Mouse (Mus musculus) lung, postnatal 25 days (tissue): ENCODE results near the gene Apol7e.
A peak's percentile ranks its signal among the peaks of the same experiment; 100 is the strongest.
"Not testable (repeated sequence)": the region's sequence is repeated elsewhere in the genome, so short reads cannot be mapped to it uniquely, and the experiment has no call there.

Experiments
- DNase-seq: peaks from one replicate; pipeline ENCODE4 v3.0.0; 2022; ENCODE audit warnings: low spot score

The Apol7e gene

GRCm38 (mm10) chr15:77698656-77699055, at the start of gene Apol7e:
Apol7e (plus strand) TSS chr15:77698857.
- not testable (repeated sequence) for DNase-seq

- not testable (repeated sequence) for DNase-seq
Observed at GRCm38 (mm10) chr15:77651143-77651542, 47.5 kb upstream of the Apol7e start.

- DNase-seq: not testable (repeated sequence)
Observed at GRCm38 (mm10) chr15:77659773-77660172, 38.9 kb upstream of the Apol7e start.

GRCm38 (mm10) chr15:77661841-77662240, 36.8 kb upstream of the Apol7e start:
- not testable (repeated sequence) for DNase-seq

- DNase-seq: not testable (repeated sequence)
Observed at GRCm38 (mm10) chr15:77674081-77674480, 24.6 kb upstream of the Apol7e start.

- peak; percentile 26 for DNase-seq
Observed at GRCm38 (mm10) chr15:77683944-77684343, 14.7 kb upstream of the Apol7e start.

GRCm38 (mm10) chr15:77691532-77692311, 6.9 kb upstream of the Apol7e start:
- DNase-seq: not testable (repeated sequence)

GRCm38 (mm10) chr15:77694687-77695295, 3.9 kb upstream of the Apol7e start:
- not testable (repeated sequence) for DNase-seq

GRCm38 (mm10) chr15:77705306-77705705, 6.6 kb downstream of the Apol7e start:
- DNase-seq: not testable (repeated sequence)

GRCm38 (mm10) chr15:77708936-77709335, 10.3 kb downstream of the Apol7e start:
- not testable (repeated sequence) for DNase-seq

GRCm38 (mm10) chr15:77718240-77718639, 19.6 kb downstream of the Apol7e start:
- DNase-seq: not testable (repeated sequence)

GRCm38 (mm10) chr15:77721509-77721908, 22.9 kb downstream of the Apol7e start:
- not testable (repeated sequence) for DNase-seq

GRCm38 (mm10) chr15:77724208-77724911, 25.7 kb downstream of the Apol7e start:
- not testable (repeated sequence) for DNase-seq

- DNase-seq: not testable (repeated sequence)
Observed at GRCm38 (mm10) chr15:77725393-77726020, 26.9 kb downstream of the Apol7e start.

- not testable (repeated sequence) for DNase-seq
Observed at GRCm38 (mm10) chr15:77727139-77727538, 28.5 kb downstream of the Apol7e start.

GRCm38 (mm10) chr15:77727745-77728144, 29.1 kb downstream of the Apol7e start:
- DNase-seq: not testable (repeated sequence)

GRCm38 (mm10) chr15:77728739-77729138, 30.1 kb downstream of the Apol7e start, which contains the start of gene Apol9b:
Apol9b (plus strand) TSS chr15:77729039.
- DNase-seq: not testable (repeated sequence)

- no peak for DNase-seq
Observed at GRCm38 (mm10) chr15:77731605-77732004, 32.9 kb downstream of the Apol7e start.

GRCm38 (mm10) chr15:77732851-77733250, 34.2 kb downstream of the Apol7e start:
- not testable (repeated sequence) for DNase-seq

- DNase-seq: peak; percentile 7
Observed at GRCm38 (mm10) chr15:77733380-77733779, 34.7 kb downstream of the Apol7e start.

- DNase-seq: not testable (repeated sequence)
Observed at GRCm38 (mm10) chr15:77733903-77734302, 35.2 kb downstream of the Apol7e start.
